Mouse (Mus musculus) erythroblast, embryonic 14.5 days (primary cell): ENCODE results near the gene Prpf31.

ENCODE experiments used
- GATA1 ChIP-seq: IDR thresholded peaks from 2 replicates; pipeline ENCODE4 v1.6.1; 2012; ENCODE audit warnings: low read length, inconsistent platforms, mixed read lengths
- TAL1 ChIP-seq: IDR thresholded peaks from 3 replicates; pipeline ENCODE4 v1.6.1; 2012; ENCODE audit warnings: low read length, inconsistent platforms, mixed read lengths

GRCm38 (mm10) chr7:3664524-3665214, 34.9 kb downstream of the Prpf31 start:
- TF ChIP-seq GATA1 (no peak), TAL1 (no peak)
